Mouse (Mus musculus): ENCODE results near the gene Adamts5. TPM values are rescaled to one million over a fixed set of nuclear protein-coding genes. Genes with fewer than 3 reads are reported as not detected.

The Adamts5 gene
- polyA plus RNA-seq, 1 experiment from 2014 or later, result 1.2 TPM

DNA sequence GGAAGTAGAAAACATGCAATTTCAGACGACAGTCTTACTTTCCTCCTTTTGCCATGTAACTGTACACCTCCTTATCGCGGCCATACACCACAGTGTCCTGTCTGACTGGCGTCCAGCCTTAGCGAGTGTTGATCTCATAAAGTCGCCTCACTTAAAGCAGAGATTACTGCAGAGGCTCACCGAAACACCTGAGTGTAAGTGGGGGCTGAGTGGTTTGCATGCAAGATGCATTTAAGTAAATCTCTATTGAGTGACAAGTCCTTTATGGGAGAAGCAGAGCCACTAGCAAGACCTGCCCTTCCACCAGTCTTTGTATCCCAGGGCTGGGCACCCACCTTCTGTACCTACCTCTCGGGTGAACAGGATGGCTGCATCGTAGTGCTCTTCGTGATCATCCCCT is 2.8 kb downstream of the Adamts5 start:
- Histone ChIP-seq H3K4me1 (replicated peaks; ENCODE audit: control insufficient read depth, insufficient read depth, low read length) (no peaks in the 10 kb centered on the region), H3K36me3 (ENCODE audit: control insufficient read depth, insufficient read depth, low read length) (no peaks in the 10 kb centered on the region), H3K27ac (ENCODE audit: low read depth) (no peak overlapping the region), H3K4me2 (ENCODE audit: low read length) (no peak overlapping the region), H3K27me3 (replicated peaks; ENCODE audit: control insufficient read depth, insufficient read depth, low read length) (peaks cover 34% of the 10 kb centered on the region), H3K9ac (ENCODE audit: low read length) (no peak overlapping the region), H3K4me3 (ENCODE audit: low read depth, low read length) (peak overlapping the region; percentile 61; the same call in 1 of the 2 replicates), H3K9me3 (ENCODE audit: control insufficient read depth, low read length) (no peaks in the 10 kb centered on the region)
- DNase-seq (ENCODE audit: low spot score), result peak; percentile 54
- WGBS, result 81% methylated on average over 10 of the region's 10 CpGs
- no peak for ATAC-seq (replicated peaks; ENCODE audit: low FRiP score, low TSS enrichment, low read depth)

GRCm38 (mm10) chr16:85898391-85898790 is 3.2 kb downstream of the Adamts5 start:
- H3K27me3 ChIP-seq (replicated peaks; ENCODE audit: control insufficient read depth, insufficient read depth, low read length), result peaks cover 34% of the 10 kb centered on the region
- no peak overlapping the region for H3K27ac ChIP-seq (ENCODE audit: low read depth)
- 48% methylated on average over 4 of the region's 4 CpGs for WGBS
- no peak for DNase-seq (ENCODE audit: low spot score)
- no peaks in the 10 kb centered on the region for H3K9me3 ChIP-seq (ENCODE audit: control insufficient read depth, low read length)
- ATAC-seq (replicated peaks; ENCODE audit: low FRiP score, low TSS enrichment, low read depth), result no peak
- H3K36me3 ChIP-seq (ENCODE audit: control insufficient read depth, insufficient read depth, low read length), result no peaks in the 10 kb centered on the region
- H3K4me3 ChIP-seq (ENCODE audit: low read depth, low read length), result no peak overlapping the region
- no peak overlapping the region for H3K4me2 ChIP-seq (ENCODE audit: low read length)
- no peaks in the 10 kb centered on the region for H3K4me1 ChIP-seq (replicated peaks; ENCODE audit: control insufficient read depth, insufficient read depth, low read length)
- no peak overlapping the region for H3K9ac ChIP-seq (ENCODE audit: low read length)

DNA sequence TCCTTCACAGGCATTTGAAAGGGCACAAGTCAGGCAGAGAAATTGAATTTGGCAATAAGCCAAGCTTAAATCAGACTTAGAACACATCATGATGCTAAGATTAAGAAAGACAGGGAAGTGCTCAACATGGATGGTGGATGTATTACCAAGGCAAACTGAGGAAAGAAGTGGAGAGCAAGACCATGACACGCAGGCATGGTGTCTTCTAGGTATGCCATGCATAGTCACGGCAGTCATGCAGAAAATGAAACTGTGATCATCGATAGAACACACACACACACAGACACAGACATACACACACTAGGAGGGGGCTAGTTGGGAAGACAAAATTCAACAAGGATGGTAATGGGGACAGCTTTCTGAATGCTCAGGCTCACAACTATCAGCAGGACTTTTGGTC is 3.8 kb downstream of the Adamts5 start:
- no peak for ATAC-seq (replicated peaks; ENCODE audit: low FRiP score, low TSS enrichment, low read depth)
- peaks cover 31% of the 10 kb centered on the region for H3K27me3 ChIP-seq (replicated peaks; ENCODE audit: control insufficient read depth, insufficient read depth, low read length)
- H3K9me3 ChIP-seq (ENCODE audit: control insufficient read depth, low read length), result no peaks in the 10 kb centered on the region
- no peak overlapping the region for H3K27ac ChIP-seq (ENCODE audit: low read depth)
- H3K9ac ChIP-seq (ENCODE audit: low read length), result no peak overlapping the region
- H3K4me3 ChIP-seq (ENCODE audit: low read depth, low read length), result no peak overlapping the region
- 94% methylated on average over 3 of the region's 3 CpGs for WGBS
- no peak for DNase-seq (ENCODE audit: low spot score)
- no peaks in the 10 kb centered on the region for H3K4me1 ChIP-seq (replicated peaks; ENCODE audit: control insufficient read depth, insufficient read depth, low read length)
- no peaks in the 10 kb centered on the region for H3K36me3 ChIP-seq (ENCODE audit: control insufficient read depth, insufficient read depth, low read length)
- H3K4me2 ChIP-seq (ENCODE audit: low read length), result no peak overlapping the region

- H3K36me3 ChIP-seq (ENCODE audit: control insufficient read depth, insufficient read depth, low read length), result no peaks in the 10 kb centered on the region
- 79% methylated on average over 4 of the region's 4 CpGs for WGBS
- ATAC-seq (replicated peaks; ENCODE audit: low FRiP score, low TSS enrichment, low read depth), result no peak
These were observed 5.7 kb downstream of the Adamts5 start for GRCm38 (mm10) chr16:85895948-85896347.

GRCm38 (mm10) chr16:85889778-85890177 is 11.8 kb downstream of the Adamts5 start:
- ATAC-seq (replicated peaks; ENCODE audit: low FRiP score, low TSS enrichment, low read depth) (no peak), DNase-seq (ENCODE audit: low spot score) (no peak)
- 75% methylated on average over 5 of the region's 5 CpGs for WGBS
- no peak overlapping the region for H3K27ac ChIP-seq (ENCODE audit: low read depth)
- no peak overlapping the region for H3K9ac ChIP-seq (ENCODE audit: low read length)
- no peaks in the 10 kb centered on the region for H3K27me3 ChIP-seq (replicated peaks; ENCODE audit: control insufficient read depth, insufficient read depth, low read length)
- H3K4me1 ChIP-seq (replicated peaks; ENCODE audit: control insufficient read depth, insufficient read depth, low read length), result no peaks in the 10 kb centered on the region
- no peak overlapping the region for H3K4me2 ChIP-seq (ENCODE audit: low read length)
- H3K9me3 ChIP-seq (ENCODE audit: control insufficient read depth, low read length), result no peaks in the 10 kb centered on the region
- no peaks in the 10 kb centered on the region for H3K36me3 ChIP-seq (ENCODE audit: control insufficient read depth, insufficient read depth, low read length)
- H3K4me3 ChIP-seq (ENCODE audit: low read depth, low read length), result no peak overlapping the region

More at GRCm38 (mm10) chr16:85895948-85896347, 5.7 kb downstream of the Adamts5 start:
- H3K27me3 ChIP-seq (replicated peaks; ENCODE audit: control insufficient read depth, insufficient read depth, low read length), result peaks cover 16% of the 10 kb centered on the region
- no peak overlapping the region for H3K27ac ChIP-seq (ENCODE audit: low read depth)
- no peak overlapping the region for H3K4me3 ChIP-seq (ENCODE audit: low read depth, low read length)
- no peak for DNase-seq (ENCODE audit: low spot score)
- no peak overlapping the region for H3K4me2 ChIP-seq (ENCODE audit: low read length)
- H3K9me3 ChIP-seq (ENCODE audit: control insufficient read depth, low read length), result no peaks in the 10 kb centered on the region
- no peak overlapping the region for H3K9ac ChIP-seq (ENCODE audit: low read length)
- H3K4me1 ChIP-seq (replicated peaks; ENCODE audit: control insufficient read depth, insufficient read depth, low read length), result no peaks in the 10 kb centered on the region

DNA sequence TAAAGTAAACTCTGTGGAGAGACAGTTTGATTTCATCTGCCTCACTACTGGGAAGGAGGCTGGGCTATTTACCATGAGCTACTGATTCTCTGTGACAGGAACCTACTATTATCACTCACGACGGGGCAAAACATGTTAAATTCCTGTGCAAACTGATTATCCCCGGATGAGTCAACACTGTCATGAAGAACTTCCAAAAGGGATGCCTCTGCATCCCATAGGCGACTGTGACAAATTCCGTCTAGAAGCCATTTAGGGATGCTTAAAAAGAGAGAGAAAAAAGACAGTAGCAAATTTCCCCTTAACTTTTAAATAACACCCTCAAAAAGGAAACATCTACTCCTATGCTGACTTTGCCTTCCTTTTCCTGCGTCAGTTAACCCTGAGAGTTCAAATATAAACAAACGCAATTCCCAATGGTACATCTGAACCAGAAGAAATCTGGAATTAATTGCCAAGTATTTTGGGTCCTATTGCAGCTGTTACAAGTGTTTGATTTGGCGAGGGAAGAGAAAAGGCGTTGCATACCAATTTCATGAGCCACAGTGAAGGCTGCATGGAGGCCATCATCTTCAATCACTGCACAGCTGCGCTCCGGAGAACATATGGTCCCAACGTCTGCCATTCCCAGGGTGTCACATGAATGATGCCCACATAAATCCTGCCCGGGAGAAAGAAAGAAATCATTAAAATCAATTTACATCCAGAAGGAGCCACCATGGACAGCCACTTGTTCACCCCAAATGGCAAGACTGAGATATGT is 14.2 kb downstream of the Adamts5 start:
- H3K4me1 ChIP-seq (replicated peaks; ENCODE audit: control insufficient read depth, insufficient read depth, low read length), result no peaks in the 10 kb centered on the region
- H3K4me3 ChIP-seq (ENCODE audit: low read depth, low read length), result no peak overlapping the region
- DNase-seq (ENCODE audit: low spot score), result no peak
- 63% methylated on average over 13 of the region's 13 CpGs for WGBS
- no peaks in the 10 kb centered on the region for H3K27me3 ChIP-seq (replicated peaks; ENCODE audit: control insufficient read depth, insufficient read depth, low read length)
- H3K36me3 ChIP-seq (ENCODE audit: control insufficient read depth, insufficient read depth, low read length), result no peaks in the 10 kb centered on the region
- no peak overlapping the region for H3K4me2 ChIP-seq (ENCODE audit: low read length)
- ATAC-seq (replicated peaks; ENCODE audit: low FRiP score, low TSS enrichment, low read depth), result no peak
- H3K27ac ChIP-seq (ENCODE audit: low read depth), result no peak overlapping the region
- H3K9me3 ChIP-seq (ENCODE audit: control insufficient read depth, low read length), result no peaks in the 10 kb centered on the region
- no peak overlapping the region for H3K9ac ChIP-seq (ENCODE audit: low read length)

- no peak overlapping the region for H3K9ac ChIP-seq (ENCODE audit: low read length)
- no peaks in the 10 kb centered on the region for H3K36me3 ChIP-seq (ENCODE audit: control insufficient read depth, insufficient read depth, low read length)
- no peaks in the 10 kb centered on the region for H3K9me3 ChIP-seq (ENCODE audit: control insufficient read depth, low read length)
- WGBS, result 86% methylated on average over 7 of the region's 7 CpGs
- H3K27ac ChIP-seq (ENCODE audit: low read depth), result no peak overlapping the region
- H3K4me1 ChIP-seq (replicated peaks; ENCODE audit: control insufficient read depth, insufficient read depth, low read length), result no peaks in the 10 kb centered on the region
- no peak overlapping the region for H3K4me2 ChIP-seq (ENCODE audit: low read length)
- DNase-seq (ENCODE audit: low spot score) (no peak), ATAC-seq (replicated peaks; ENCODE audit: low FRiP score, low TSS enrichment, low read depth) (no peak)
- H3K4me3 ChIP-seq (ENCODE audit: low read depth, low read length), result no peak overlapping the region
- no peaks in the 10 kb centered on the region for H3K27me3 ChIP-seq (replicated peaks; ENCODE audit: control insufficient read depth, insufficient read depth, low read length)
These were observed 22.6 kb downstream of the Adamts5 start for GRCm38 (mm10) chr16:85879075-85879474.

DNA sequence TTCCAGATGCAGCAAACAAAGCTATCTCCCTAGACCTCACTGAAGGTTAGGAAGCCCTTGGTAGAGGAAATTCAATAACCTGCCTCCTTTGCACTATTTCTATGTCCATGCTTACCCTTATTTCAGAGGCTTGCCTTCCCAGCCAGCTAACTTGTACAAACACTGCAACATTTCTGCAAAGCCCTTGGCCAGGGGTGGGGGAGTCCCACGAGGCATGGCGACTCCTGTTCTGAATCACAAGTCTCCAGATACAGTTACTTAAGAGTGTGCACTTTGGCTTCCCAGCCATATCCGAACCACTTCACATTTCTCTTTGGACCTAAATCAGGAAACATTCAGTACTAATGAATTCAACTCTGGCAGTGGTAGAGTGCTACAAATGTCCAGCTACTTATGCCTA is 27.5 kb downstream of the Adamts5 start:
- DNase-seq (ENCODE audit: low spot score) (no peak), ATAC-seq (replicated peaks; ENCODE audit: low FRiP score, low TSS enrichment, low read depth) (no peak)
- H3K9ac ChIP-seq (ENCODE audit: low read length), result no peak overlapping the region
- no peak overlapping the region for H3K4me3 ChIP-seq (ENCODE audit: low read depth, low read length)
- H3K36me3 ChIP-seq (ENCODE audit: control insufficient read depth, insufficient read depth, low read length), result no peaks in the 10 kb centered on the region
- no peaks in the 10 kb centered on the region for H3K4me1 ChIP-seq (replicated peaks; ENCODE audit: control insufficient read depth, insufficient read depth, low read length)
- no peak overlapping the region for H3K4me2 ChIP-seq (ENCODE audit: low read length)
- H3K9me3 ChIP-seq (ENCODE audit: control insufficient read depth, low read length), result no peaks in the 10 kb centered on the region
- no peak overlapping the region for H3K27ac ChIP-seq (ENCODE audit: low read depth)
- H3K27me3 ChIP-seq (replicated peaks; ENCODE audit: control insufficient read depth, insufficient read depth, low read length), result no peaks in the 10 kb centered on the region
- 75% methylated on average over 3 of the region's 3 CpGs for WGBS

- no peaks in the 10 kb centered on the region for H3K27me3 ChIP-seq (replicated peaks; ENCODE audit: control insufficient read depth, insufficient read depth, low read length)
- H3K36me3 ChIP-seq (ENCODE audit: control insufficient read depth, insufficient read depth, low read length), result no peaks in the 10 kb centered on the region
- H3K9me3 ChIP-seq (ENCODE audit: control insufficient read depth, low read length), result no peaks in the 10 kb centered on the region
- DNase-seq (ENCODE audit: low spot score) (no peak), ATAC-seq (replicated peaks; ENCODE audit: low FRiP score, low TSS enrichment, low read depth) (no peak)
- no peak overlapping the region for H3K4me2 ChIP-seq (ENCODE audit: low read length)
- H3K9ac ChIP-seq (ENCODE audit: low read length), result no peak overlapping the region
- H3K4me3 ChIP-seq (ENCODE audit: low read depth, low read length), result no peak overlapping the region
- H3K4me1 ChIP-seq (replicated peaks; ENCODE audit: control insufficient read depth, insufficient read depth, low read length), result no peaks in the 10 kb centered on the region
- H3K27ac ChIP-seq (ENCODE audit: low read depth), result no peak overlapping the region
- 33% methylated on average over 2 of the region's 2 CpGs for WGBS
These were observed 29.7 kb downstream of the Adamts5 start for GRCm38 (mm10) chr16:85871971-85872370.
